Mouse (Mus musculus) CH12.LX (cell line): ENCODE data around the gene Pogz. TPM values are rescaled to one million over a fixed set of nuclear protein-coding genes. Genes with fewer than 3 reads are reported as not detected.
"Not testable (repeated sequence)": the region's sequence is repeated elsewhere in the genome, so short reads cannot be mapped to it uniquely, and the experiment has no call there.

ENCODE experiments used
- DNase-seq: peaks from one replicate; pipeline ENCODE4 v3.0.0-alpha.2; 2013; ENCODE audit errors: extremely low read depth
- H3K27ac ChIP-seq: 2 replicates; pipeline ENCODE4 v1.5.1; 2012; ENCODE audit warnings: low read depth, mild to moderate bottlenecking, control low read depth, moderate library complexity; ENCODE audit not compliant: insufficient read depth
- H3K27me3 ChIP-seq: replicated peaks from 2 replicates; pipeline ENCODE3; 2012; ENCODE audit warnings: inconsistent platforms
- H3K36me3 ChIP-seq, 2 experiments: replicated peaks in 1 of 2; 2 replicates each; pipeline versions ENCODE3 to v1.6.1; 2012; ENCODE audit warnings: inconsistent platforms in 1 of 2, low read length in 1 of 2, mild to moderate bottlenecking in 1 of 2, mixed read lengths in 1 of 2, moderate library complexity in 1 of 2; ENCODE audit not compliant: control insufficient read depth in 1 of 2, insufficient read depth in 1 of 2
- H3K4me1 ChIP-seq, 2 experiments: 2 replicates each; pipeline ENCODE4 v1.6.1; 2012; ENCODE audit warnings: inconsistent platforms in 1 of 2, moderate library complexity in 1 of 2; ENCODE audit not compliant: insufficient read depth in 2 of 2, control insufficient read depth in 1 of 2
- H3K4me2 ChIP-seq: 2 replicates; pipeline ENCODE4 v1.6.1; 2012; ENCODE audit warnings: low read depth, mild to moderate bottlenecking, control low read depth; ENCODE audit not compliant: poor library complexity, insufficient read depth, severe bottlenecking
- H3K4me3 ChIP-seq, 3 experiments: fragments of 150-350 bp in 1 of 3; sonication (generic) in 1 of 3; replicated peaks in 1 of 3; 2 replicates each; pipeline versions ENCODE3 to v1.5.1; 2011 to 2012; ENCODE audit warnings: low read depth in 2 of 3, low read length in 2 of 3, mild to moderate bottlenecking in 2 of 3, moderate library complexity in 2 of 3, control low read depth in 1 of 3, improper control_type of control experiment in 1 of 3, inconsistent platforms in 1 of 3, mixed read lengths in 1 of 3; ENCODE audit not compliant: poor library complexity in 1 of 3
- H3K79me2 ChIP-seq: replicated peaks from 2 replicates; pipeline ENCODE4 v1.6.1; 2012; ENCODE audit warnings: mild to moderate bottlenecking, moderate library complexity; ENCODE audit not compliant: control insufficient read depth, poor library complexity, insufficient read depth, severe bottlenecking; ENCODE audit errors: extremely low read depth
- H3K9ac ChIP-seq: 2 replicates; pipeline ENCODE4 v1.6.1; 2012; ENCODE audit warnings: low read depth, mild to moderate bottlenecking, control low read depth, moderate library complexity; ENCODE audit not compliant: insufficient read depth
- H3K9me3 ChIP-seq: replicated peaks from 2 replicates; pipeline ENCODE3; 2012; ENCODE audit warnings: low read length, inconsistent platforms, mixed read lengths
- dilution Hi-C: fragments of 300-500 bp; cut with MboI; formaldehyde crosslinking; loops from 2 replicates; pipeline ENCODE4 v1.14.3; 2020; ENCODE audit warnings: low sequenced_read_pairs; ENCODE audit not compliant: extremely low pct_unique_long_range_greater_than_20kb, extremely low pct_ligation_motif_present
- in situ Hi-C: fragments of 300-500 bp; cut with MboI; formaldehyde crosslinking; loops from 3 replicates; pipeline ENCODE4 v1.14.3; 2019; ENCODE audit warnings: low sequenced_read_pairs, low pct_ligation_motif_present, low pct_unique_long_range_greater_than_20kb, mixed read lengths
- polyA plus RNA-seq: library from polyadenylated mRNA; unstranded; fragments of >175 nt; gene quantifications from 2 replicates; pipeline ENCODE4 v1.2.1, GENCODE M21; 2012; ENCODE audit warnings: low read depth; ENCODE audit not compliant: insufficient read length
- total RNA-seq, 2 experiments: library from RNA; depleted of rRNA; stranded (reverse); fragments of 300-350 nt in 1 of 2; fragments of >200 nt in 1 of 2; gene quantifications; 2 replicates each; pipeline ENCODE4 v1.2.3; 2012 to 2014

Gene Pogz
- total and polyA plus RNA-seq, 3 experiments: 7.7 to 23.4 (median 10.1) TPM

GRCm38 (mm10) chr3:94930386-94931266, 93.3 kb downstream of the Pogz start:
- in situ Hi-C loops, H3K4me2 ChIP-seq, H3K27ac ChIP-seq, H3K4me1 ChIP-seq, H3K36me3 ChIP-seq, H3K9me3 ChIP-seq, DNase-seq, H3K4me3 ChIP-seq, H3K27me3 ChIP-seq, dilution Hi-C loops, H3K79me2 ChIP-seq, H3K9ac ChIP-seq: not testable (repeated sequence)

GRCm38 (mm10) chr3:94931427-94932082, 94.2 kb downstream of the Pogz start:
- H3K27ac ChIP-seq, H3K9ac ChIP-seq, H3K9me3 ChIP-seq, H3K4me2 ChIP-seq, DNase-seq, H3K36me3 ChIP-seq, H3K4me1 ChIP-seq, H3K79me2 ChIP-seq, H3K27me3 ChIP-seq, in situ Hi-C loops, H3K4me3 ChIP-seq, dilution Hi-C loops: not testable (repeated sequence)

Other genes with a start within 250 kb of the Pogz start
- gene Gm10972, start 194.5 kb upstream of the Pogz start, total RNA-seq (2012; rRNA removed): not detected in 2 replicates
- gene Gm10972, start 194.5 kb upstream of the Pogz start, total RNA-seq (2014; rRNA removed): not detected in 2 replicates
- gene Gm10972, start 194.5 kb upstream of the Pogz start, polyA plus RNA-seq: not detected in 2 replicates
- gene Tuft1, start 178.7 kb upstream of the Pogz start, total RNA-seq (2012; rRNA removed): 3.4 and 4.0 TPM in 2 replicates
- 7.4 and 7.7 TPM in 2 replicates for gene Tuft1, start 178.7 kb upstream of the Pogz start, total RNA-seq (2014; rRNA removed)
- 7.2 and 7.5 TPM in 2 replicates for gene Tuft1, start 178.7 kb upstream of the Pogz start, polyA plus RNA-seq
- not detected in 2 replicates for gene Selenbp2, start 144.0 kb upstream of the Pogz start, total RNA-seq (2012; rRNA removed)
- not detected in 2 replicates for gene Selenbp2, start 144.0 kb upstream of the Pogz start, total RNA-seq (2014; rRNA removed)
- gene Selenbp2, start 144.0 kb upstream of the Pogz start, polyA plus RNA-seq: not detected in 2 replicates
- 0.17 and 0.25 TPM in 2 replicates for gene Cgn, start 51.1 kb upstream of the Pogz start, total RNA-seq (2012; rRNA removed)
- 0.04 TPM in 1 of 2 replicates, not detected in the other for gene Cgn, start 51.1 kb upstream of the Pogz start, total RNA-seq (2014; rRNA removed)
- 0.41 and 1.1 TPM in 2 replicates for gene Cgn, start 51.1 kb upstream of the Pogz start, polyA plus RNA-seq
- gene Psmb4, start 49.4 kb downstream of the Pogz start, total RNA-seq (2012; rRNA removed): 554 and 695 TPM in 2 replicates
- 798 and 801 TPM in 2 replicates for gene Psmb4, start 49.4 kb downstream of the Pogz start, total RNA-seq (2014; rRNA removed)
- 435 and 481 TPM in 2 replicates for gene Psmb4, start 49.4 kb downstream of the Pogz start, polyA plus RNA-seq
- 0.08 and 0.25 TPM in 2 replicates for gene Selenbp1, start 95.5 kb downstream of the Pogz start, total RNA-seq (2012; rRNA removed)
- gene Selenbp1, start 95.5 kb downstream of the Pogz start, total RNA-seq (2014; rRNA removed): not detected in 2 replicates
- not detected in 2 replicates for gene Selenbp1, start 95.5 kb downstream of the Pogz start, polyA plus RNA-seq
- gene Rfx5, start 116.5 kb downstream of the Pogz start, total RNA-seq (2012; rRNA removed): 11.4 and 11.8 TPM in 2 replicates
- 14.0 and 15.4 TPM in 2 replicates for gene Rfx5, start 116.5 kb downstream of the Pogz start, total RNA-seq (2014; rRNA removed)
- 19.9 and 22.0 TPM in 2 replicates for gene Rfx5, start 116.5 kb downstream of the Pogz start, polyA plus RNA-seq
- gene Pi4kb, start 137.2 kb downstream of the Pogz start, total RNA-seq (2012; rRNA removed): 39.2 and 44.7 TPM in 2 replicates
- gene Pi4kb, start 137.2 kb downstream of the Pogz start, total RNA-seq (2014; rRNA removed): 21.2 and 24.0 TPM in 2 replicates
- gene Pi4kb, start 137.2 kb downstream of the Pogz start, polyA plus RNA-seq: 30.7 and 31.3 TPM in 2 replicates
- gene Zfp687, start 177.9 kb downstream of the Pogz start, total RNA-seq (2012; rRNA removed): 10.8 and 11.1 TPM in 2 replicates
- gene Zfp687, start 177.9 kb downstream of the Pogz start, total RNA-seq (2014; rRNA removed): 3.3 and 4.2 TPM in 2 replicates
- 12.6 and 13.5 TPM in 2 replicates for gene Zfp687, start 177.9 kb downstream of the Pogz start, polyA plus RNA-seq
- gene Psmd4, start 205.0 kb downstream of the Pogz start, total RNA-seq (2012; rRNA removed): 258 and 276 TPM in 2 replicates
- 284 and 305 TPM in 2 replicates for gene Psmd4, start 205.0 kb downstream of the Pogz start, total RNA-seq (2014; rRNA removed)
- 332 and 360 TPM in 2 replicates for gene Psmd4, start 205.0 kb downstream of the Pogz start, polyA plus RNA-seq